Mouse (Mus musculus) retina, postnatal 1 day (tissue): ENCODE measurements around the gene Wars.

Source experiments
- DNase-seq: peaks from one replicate; pipeline ENCODE4 v3.0.0-alpha.2; 2012

Wars gene

DNA sequence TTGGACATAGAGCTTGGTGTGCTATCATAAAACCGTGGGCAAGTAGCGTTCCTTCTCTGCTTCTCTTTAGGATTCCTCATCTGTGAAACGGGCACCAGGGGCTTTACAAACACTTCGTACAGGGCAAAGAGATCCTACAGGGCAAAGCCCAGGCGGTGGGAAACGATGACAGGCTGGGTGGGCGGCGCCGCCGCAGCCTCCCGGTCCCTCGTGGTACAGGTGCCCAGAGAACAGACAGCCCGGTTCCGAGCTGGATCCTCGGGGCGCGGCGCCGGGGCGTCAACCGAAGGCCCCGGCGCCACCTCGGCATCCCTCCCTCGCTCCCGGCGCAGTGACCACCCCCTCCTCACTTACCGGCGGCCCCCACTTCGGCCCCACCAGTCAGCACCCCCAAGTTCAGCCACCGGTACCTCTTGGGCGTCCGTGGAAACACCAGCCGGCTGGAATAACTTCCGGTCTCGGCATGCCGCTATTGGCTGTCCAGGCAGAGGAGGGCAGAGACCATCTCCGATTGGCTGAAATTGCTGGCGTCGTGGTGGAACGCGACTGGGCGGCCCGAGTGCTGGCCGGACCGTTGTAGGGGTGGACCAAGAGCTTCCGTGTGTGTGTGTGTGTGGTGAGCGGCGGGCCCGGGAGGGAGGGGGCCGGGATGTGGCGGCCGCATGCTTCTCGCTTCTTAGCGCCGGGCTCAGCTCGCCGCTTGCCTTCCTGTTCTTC lies at the start of gene Wars:
Wars (minus strand) TSS at position 460 of the 717 bp plus-strand sequence.
- DNase-seq = peak; percentile 98

DNA sequence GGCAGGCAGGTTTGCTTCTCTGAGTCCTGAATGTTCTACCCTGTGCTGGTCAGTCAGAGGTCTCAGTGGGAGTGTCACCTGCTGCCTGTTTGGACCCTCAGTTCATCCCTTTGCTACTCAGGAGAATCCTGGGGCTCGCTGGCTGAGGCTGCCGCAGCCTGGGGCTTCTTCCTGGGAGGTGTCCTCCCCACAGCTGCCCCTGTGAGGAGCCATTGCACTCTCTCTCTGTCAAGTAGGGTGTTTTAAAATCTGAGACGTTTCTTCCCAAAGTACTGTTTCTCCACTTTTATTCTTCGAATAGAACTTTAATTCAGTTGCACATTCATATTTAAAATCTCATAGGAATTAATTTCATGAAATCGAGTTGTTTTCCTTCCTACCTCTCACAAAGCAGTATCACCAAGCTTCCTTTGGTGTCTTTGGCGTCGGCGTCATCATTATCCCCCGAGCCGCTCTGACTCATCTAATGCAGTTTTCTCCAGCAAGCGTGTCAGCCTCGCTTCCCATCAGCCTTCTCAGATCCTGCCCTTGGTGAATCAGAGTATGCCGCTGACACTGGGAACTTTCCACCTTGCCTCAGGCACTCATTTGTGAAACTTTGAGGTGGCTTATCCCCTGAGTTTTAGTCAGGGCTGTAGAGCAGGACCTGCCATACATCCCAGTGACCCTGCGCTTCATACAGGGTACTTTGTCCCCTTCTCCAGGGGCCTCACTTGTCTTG lies 48.4 kb upstream of the Wars start:
- DNase-seq = no peak

DNA sequence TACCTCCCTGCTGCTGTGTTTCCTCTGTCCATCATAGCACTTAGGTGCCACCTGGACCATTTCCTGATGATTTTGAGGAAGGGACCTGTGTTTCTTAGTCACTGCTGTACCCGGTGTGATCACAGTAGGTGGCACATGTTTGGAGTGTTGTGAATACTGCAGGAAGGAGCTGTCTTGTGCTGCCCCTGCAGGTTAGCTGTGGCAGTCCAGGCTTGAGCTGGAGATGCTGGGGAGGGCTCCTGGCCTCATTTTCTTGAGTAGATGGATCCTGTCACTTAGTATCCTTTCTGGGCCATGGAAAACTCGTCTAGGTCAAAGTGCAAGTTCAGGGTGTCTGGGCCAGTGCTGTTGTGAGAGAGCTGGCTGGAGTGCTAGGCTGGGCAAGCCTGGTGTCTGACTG lies 47.3 kb upstream of the Wars start:
- DNase-seq = no peak

DNA sequence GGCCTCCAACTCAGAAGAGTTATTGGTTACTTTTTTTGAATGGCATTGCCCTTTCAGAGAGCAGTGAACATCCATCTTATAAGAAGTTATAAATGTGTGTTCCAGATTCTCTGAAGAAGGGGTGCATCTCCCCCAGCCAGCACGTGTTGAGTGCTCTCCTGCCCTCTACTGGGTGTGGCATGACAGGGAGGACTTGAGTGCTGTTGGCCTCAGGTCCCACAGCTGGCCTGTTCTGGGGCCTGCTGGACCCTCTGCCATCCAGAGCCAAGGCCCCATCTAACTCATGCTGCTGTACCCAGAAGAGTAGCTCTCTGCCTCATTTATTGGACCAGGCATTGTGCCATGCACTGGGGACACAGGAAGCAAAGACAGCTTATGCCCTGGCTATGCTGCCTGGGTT lies 46.3 kb upstream of the Wars start:
- DNase-seq = no peak

DNA sequence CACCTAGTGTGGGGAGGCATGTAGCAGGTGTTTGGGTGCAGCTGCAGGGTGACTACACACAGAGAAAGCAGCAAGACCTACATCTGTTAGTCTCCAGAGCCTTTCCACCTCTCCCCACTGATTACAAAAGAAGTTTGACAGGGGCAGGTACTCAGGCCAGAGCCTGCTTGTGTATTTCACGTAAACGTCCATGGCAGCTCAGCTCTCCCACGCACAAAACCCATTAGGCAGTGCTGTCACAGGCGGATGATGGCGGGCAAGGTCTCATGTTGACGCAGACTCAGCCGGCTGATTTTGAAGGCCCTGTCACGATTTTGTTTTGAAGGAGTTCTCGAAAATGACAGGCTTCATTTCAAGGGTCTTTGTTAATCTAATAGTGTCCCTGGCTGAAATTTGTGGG lies 45.3 kb upstream of the Wars start:
- no peak for DNase-seq

DNA sequence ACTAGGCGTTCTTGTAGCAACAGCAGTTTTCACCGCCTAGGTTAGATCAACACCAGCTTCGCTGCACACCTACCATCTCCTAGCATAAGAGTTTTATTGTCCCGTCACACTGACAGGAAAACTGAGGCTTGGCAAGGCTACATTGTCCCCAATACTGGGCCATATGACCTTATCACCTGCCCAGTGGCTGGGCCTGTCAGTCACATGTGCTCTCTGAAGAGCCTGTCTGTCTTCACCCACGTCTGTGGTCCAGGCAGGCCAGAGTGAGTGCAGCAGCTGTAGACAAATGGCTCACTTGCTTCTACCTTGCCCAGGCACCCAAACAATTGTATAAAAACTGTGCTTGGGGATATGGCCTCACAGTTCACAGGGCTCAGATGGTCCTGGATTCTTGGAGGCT lies 44.9 kb upstream of the Wars start:
- DNase-seq = no peak

DNA sequence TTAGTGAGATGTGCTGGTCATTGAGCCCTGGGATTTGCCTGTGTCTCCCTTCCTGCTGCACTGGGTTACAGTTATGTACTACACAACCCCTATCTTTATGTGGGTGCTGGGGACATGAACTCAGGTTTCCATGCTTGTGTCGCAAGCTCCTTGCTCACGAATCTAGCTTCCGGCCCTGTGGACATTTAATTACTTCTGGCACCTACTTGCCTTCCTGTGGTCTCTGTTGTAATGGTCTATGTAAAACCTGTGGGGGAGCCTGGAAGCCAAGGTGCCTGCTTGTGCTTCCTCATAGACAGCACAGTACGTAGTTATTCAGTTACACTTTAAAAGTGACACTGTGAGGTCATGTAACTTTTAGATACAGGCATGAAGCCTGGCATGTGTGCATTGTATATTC lies 43.5 kb upstream of the Wars start:
- DNase-seq = no peak

DNA sequence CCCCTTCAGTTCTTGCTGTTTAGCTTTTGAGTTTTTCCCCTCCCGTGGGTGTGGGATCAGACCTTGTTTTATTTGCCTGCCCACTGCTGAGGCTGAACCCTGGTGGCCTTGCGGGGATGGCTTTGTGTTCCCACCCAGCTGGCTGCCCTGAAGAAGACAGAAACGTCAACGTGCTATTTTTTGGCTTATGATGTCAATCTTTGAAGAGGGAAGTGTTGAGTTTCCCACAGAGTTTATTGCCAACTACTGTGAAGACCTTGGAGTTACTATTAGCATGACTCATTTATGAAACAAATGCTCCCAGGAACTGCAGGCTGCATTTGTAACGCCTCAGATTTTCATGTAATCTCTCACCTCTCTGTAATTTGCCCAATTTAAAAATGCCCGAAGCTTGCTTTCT lies 42.9 kb upstream of the Wars start:
- DNase-seq = no peak

DNA sequence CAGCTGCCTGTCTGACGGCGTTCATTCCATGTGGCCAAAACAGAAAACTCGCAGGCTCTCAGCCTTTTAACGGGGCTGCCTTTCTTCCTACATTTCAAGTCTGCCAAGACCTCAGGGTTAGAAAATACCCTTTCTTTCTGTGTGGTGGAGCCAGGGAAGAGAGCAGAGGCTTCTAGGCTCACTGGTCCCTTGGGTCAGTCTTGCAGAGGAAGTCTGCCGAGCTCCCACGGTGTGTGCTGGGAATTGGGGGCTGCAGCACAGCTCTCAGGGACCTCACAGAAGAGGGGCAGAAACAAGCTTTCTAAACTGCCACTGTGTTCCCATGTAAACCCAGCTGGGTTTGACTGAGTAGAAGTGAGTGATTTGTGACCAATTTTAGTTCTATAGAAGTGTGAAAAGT lies 40.3 kb upstream of the Wars start:
- DNase-seq = no peak

DNA sequence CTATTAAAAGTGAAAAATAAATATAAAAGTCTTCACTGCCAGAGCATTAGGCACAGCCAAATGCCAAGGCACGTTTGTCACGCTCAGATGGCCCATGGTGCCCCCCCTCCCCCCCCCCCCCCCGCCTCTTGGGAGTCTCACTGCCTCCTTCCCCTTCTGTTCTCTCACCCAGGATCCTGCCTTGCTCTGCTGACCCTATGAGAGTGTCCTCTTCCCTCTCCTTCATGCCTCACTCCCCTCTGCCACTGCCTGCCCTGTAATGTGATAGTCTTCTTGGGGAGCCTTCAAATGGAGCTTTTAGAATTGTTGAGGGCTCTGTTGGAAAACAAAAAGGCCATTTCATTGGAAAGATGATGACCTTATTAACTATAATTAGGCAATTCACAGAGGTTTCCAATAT lies 38.1 kb upstream of the Wars start:
- peak; percentile 34 for DNase-seq

DNA sequence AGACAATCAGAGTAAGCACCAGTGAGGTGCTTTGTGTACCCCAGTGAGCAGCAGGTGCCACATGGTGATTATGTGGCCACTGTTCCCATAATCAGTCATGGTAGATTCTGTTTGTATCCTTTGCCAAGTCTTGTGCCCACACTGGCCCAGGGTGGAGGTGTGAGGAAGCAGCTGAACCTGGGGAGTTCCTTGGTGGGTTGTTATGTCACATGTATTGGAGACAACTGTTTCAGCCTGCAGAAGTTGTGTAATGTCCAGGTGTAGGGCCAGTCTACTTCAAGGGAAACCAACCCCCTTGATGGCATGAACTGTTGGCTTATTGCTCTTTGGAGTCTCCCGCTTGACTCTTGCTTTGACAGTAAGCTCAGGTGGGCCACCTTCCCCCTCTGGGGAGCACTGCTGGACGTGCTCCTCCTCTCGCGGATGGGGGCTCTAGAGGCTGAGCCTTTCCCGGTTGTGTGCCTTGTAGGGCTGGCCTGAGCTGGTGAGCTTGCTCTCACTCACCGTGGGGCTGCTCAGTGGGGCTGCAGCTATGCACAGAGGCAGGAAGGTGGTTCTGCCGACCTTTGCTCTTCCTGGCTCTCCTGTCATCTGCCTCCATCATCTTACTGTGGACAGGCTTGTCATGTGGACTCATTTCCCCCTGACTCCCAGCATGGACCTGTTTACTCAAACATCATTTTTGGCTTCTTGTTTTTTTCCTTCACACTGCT lies 37.5 kb upstream of the Wars start:
- no peak for DNase-seq

DNA sequence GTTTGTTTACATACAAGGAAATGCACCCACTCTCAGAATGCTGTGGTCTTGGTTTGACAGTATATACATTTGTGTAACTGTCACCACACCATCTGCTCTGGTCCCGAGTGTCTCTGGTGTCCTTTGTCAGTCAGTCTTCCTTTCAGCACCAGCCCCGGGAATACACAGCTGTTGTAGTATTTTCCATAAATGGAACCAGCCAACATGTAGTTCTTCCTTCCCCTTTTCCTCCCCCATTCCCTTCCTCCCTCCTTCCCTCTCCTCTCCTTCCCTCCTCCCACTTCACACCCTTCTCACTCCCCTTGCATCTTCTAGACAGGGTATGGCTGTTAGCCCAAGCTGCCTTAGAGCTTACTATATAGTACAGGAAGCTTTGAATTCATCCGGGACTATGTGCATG lies 35.5 kb upstream of the Wars start:
- no peak for DNase-seq

DNA sequence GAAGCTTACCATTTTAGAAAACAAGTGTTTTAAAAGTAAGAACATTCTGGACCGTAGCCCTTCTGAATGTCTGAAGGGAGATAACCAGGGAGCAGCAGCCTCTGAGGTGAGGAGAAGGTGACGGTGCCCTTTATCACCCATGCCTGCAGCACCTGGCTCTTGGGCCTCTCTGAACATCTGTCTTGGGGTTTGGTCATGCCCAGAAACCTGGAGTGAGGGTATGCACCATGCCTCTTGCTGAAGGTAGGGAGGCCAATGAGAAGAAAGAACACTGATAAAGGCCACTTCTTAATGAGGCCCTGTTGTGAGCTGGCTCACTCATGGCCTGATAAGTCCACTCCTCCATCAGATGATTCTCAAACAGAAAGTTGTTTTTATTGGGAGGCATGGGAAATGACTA lies 34.3 kb upstream of the Wars start:
- DNase-seq = no peak

DNA sequence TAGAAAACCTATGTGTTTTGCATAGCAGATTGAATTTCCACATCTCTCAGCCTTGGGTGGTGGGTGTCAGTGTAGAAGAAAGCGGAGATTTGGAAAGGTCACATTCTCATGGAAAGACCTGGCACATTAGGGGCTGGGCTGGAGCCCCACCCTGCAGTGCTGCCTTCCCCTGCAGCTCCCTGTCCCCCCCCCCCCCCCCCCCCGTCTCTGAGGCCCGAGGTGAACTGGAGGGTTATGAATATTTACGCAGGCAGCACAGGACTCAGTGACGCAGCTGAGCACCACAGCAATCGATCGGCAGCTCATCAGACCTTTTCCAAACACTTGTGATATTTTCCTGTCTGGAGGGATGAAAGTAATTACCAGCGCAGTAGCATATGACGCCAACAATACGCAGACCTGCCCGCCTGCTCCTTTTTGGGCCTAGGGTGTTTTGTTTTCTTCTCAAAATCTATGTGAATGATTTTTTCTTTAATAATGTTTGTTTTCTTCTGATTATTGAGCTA lies 32.7 kb upstream of the Wars start:
- no peak for DNase-seq

DNA sequence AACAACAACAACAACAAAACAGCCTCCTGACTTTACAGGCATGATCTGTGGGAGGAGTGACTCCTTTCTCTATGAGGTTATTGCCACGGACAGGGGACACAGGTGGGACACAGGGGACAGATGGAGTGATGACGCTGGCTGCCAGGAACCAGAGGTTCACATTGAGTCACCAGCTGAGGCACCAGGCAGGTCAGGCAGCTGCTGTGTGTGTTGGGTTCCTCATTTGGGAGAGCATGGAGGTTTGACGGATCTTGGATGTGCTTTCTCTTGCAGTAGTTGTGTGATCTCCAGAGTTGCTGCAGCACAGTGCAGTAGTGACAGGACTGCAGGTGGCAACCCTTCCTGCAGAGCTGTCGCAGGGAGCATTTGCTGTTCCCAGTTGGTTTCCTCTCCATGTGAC lies 24.8 kb upstream of the Wars start:
- DNase-seq = no peak

DNA sequence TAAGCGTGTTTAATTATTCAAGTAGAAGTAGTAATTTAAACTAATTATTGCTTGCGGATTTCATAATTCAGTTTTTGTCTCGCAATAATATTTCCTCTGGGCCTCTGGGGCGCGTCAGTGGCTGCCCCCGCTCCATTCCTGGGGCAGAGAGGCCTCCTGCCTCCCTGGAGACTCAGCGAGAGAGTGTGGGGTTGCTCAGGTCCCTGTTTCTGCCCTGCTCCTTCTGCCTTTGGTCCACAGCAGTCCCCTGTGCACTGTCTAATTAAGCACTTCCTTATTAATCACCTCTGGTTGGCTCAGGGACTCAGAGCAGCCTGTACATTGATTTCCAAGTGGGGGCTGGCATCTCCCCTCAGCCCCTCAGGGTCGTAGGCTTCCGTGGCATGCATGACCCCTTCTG lies 23.5 kb upstream of the Wars start:
- DNase-seq = peak; percentile 30

DNA sequence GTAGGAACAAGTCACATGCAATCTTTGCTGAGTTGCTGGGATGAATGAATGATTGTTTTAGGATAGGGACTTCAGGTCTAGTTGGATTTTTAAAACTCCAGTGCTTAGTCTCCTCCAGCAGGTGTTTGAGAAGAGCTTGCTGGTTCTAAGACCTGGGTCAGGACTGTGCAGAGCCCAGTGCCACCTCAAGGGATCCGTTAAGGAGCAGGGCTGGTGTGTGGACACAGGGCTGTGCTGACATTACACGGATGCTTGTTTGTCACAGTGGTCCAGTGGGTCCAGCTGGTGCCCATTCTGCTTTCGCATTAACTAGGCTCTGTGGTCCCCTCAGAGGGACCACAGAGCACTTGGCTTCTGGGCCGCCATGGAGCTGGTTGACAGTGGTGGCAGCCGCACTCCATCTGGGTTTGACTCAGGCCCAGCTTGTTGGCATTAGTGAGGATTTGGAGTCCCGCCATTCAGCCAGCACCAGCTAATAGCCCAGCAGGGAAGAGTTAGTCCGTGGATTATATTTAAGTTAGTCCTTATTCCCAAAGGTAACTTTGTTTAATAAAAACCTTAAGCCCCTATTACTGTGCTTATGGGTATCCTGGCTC lies 22.6 kb upstream of the Wars start:
- peak; percentile 66 for DNase-seq

DNA sequence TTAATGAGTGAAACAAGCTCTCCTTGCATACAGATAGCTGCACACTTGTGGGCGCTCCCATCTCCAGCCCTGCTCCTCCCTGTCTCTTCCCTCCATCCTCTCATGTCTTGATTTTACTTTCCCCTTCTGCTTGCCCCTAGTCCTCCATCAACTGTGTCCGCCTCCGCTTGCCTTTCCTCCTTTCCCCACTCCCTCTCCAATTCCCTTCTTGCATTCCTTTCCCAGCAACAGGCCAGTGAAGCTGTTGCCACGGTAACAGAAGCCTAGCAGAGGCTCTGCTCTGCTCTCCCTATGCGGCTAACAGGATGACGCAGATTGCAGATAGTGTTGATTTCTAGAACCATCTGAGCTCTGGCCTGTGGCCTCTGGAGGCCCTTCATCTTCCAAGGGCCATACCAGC lies 21.9 kb upstream of the Wars start:
- peak; percentile 87 for DNase-seq

DNA sequence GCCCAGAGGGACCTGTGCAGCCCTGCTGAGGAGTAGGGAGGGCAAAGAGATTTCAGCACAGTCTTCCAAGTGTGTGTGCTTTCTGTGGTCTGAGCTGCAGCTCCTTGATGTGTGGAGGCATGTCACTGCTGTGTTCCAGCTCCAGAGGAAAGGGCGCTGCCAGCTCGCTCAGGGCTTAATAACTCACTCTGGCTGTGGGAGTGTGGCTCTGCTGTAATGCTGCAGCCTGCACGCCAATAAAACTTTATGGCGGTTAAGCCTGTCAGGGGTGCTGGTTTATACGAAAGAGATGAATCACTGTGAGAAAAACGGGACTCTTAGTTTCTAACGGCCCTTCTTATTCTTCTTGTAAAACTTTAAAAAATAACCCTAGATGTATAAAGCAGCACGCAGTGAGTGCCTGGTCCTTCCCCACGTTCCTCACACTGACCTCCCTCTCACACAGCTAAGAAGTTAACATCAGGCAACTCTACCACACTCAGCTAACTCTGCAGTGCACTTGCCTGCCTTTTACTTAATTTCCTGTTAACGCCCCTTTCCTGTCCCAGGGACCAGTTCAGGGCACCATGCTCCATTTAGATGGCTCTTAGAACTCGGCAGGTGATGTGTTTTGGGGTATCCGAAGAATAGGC lies 20.9 kb upstream of the Wars start:
- no peak for DNase-seq

DNA sequence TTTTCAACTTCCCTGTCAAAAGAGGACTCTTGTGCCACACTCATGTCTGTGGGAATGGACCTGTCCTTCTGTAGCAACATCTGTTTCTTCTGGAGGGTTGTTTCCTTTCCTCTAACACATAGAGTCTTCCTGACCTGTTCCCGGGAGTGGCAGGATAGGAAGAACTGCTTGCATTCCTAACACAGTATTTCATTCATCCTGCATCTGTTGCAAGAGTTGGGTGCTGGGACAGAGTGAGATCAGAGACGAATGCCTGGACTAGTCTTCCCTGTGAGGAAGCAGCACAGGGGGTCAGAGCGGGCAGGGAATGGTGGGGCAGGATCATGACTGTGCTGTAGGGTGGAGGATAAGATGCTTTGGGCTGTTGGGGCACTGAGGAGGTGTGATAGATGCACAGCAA lies 20.2 kb upstream of the Wars start:
- DNase-seq = no peak

DNA sequence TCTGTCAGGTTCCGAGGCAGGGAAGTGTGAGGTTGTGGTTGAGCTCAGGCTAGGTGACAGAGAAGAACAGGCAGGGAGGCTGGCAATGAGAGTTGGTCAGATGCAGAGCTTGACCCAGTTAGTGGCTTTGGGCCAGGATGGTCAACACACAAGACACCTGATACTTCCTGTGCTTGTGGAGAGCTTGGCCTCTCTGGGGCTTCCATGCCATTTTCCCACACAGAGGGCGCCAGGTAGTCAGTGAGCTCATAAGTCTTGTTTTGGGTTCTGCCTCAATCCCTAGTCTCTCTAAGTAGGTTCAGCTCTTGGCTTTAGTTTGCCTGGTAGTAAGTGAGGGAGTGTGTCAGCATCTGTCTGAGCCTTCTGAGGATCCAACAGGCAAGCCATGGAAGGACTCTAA lies 18.5 kb upstream of the Wars start:
- no peak for DNase-seq

DNA sequence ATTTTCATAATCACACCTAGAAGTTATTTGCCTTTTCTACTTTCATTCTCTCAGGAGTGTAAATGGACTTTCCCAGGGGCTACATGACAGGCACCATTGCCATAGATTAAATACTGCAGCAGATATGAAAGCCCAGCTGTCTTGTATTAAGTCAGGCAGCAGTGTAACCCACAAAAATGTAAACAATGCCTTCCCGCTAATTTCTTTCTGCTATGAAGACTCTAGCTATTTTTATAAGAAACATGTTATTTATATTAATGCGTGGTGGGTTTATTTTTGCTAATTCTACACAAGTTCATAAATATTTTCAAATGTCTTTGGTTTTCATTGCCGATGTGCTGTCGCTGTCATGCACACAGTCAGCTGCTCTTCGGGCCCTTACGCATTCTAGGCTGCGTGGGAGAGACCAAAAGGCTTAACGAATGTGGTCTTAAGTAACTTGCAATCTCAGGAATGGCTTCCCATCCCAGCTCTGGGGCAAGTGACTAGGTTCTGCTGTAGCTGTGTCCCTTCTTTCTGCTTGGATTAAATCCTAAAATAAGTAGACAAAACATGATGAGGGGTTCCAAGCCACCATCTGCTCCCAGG lies 16.0 kb upstream of the Wars start:
- DNase-seq = no peak

DNA sequence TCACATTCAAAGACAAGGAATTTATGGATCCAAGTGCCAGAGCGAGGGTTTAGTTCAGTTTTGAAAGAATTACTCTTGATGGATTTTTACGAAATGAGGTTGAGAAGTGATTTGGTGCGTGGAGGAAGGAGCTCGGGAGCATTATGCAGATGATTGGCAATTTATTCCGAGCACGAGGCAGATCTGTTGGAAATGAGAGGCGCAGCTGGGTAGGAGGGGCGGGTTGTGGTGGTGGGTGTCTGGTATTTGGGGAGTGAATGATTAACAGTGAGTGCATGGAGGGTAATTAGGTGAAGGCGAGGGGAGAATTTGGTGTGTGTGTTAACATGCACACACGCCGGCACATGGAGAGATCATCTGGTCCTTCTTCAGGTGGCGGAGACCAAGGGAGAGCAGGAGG lies 12.4 kb upstream of the Wars start:
- DNase-seq = no peak
